Mouse (Mus musculus): ENCODE data around the gene Vmn1r101. TPM values are rescaled to one million over a fixed set of nuclear protein-coding genes. Genes with fewer than 3 reads are reported as not detected.

The Vmn1r101 gene
- not detected in 2 replicates for polyA plus RNA-seq (2015; fragmentation: Nextera tagmentation; extraction: Ambion mirVana)

DNA sequence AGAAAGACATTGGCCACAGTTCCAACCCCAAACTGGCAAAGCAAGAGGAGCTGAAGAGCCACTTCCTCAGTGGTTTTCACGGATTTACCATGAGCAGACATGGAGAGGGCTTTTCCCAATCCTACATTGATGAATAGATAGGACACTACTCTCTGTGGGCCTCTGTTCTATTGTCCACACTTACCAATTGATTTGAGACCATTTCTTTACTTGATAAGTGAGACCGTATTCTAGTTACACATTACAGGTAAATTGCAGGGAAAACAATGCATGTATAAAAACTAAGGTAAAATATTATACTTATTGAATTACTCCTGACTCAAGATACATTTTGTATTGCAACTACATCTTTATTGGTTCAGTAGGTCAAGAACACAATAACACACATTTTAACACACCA, at the start of gene Vmn1r101:
Vmn1r101 (minus strand) TSS at position 101 of the 400 bp plus-strand sequence.

DNA sequence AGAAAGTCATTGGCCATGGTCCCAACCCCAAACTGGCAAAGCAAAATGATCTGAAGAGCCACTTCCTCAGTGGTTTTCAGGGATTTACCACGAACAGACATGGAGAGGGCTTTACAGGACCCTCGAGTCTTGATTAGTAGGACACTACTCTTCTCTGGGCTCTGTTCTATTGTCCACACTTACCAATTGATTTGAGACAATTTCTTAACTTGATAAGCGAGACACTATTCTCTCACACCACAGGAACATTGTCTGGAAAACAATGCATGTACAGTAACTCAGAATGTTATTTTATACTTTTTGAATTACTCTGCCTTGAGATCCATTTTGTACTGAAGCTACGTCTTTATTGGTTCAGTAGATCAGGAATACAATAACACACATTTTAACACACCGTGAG, 32.4 kb upstream of the Vmn1r101 start, which contains the start of gene Gm10670:
Gm10670 (minus strand) TSS at position 101 of the 400 bp plus-strand sequence.

GRCm38 (mm10) chr7:20417642-20418041, 24.8 kb downstream of the Vmn1r101 start, which contains the start of gene Vmn1r100:
TSS of gene Vmn1r100 (plus strand) at chr7:20417942.

Other genes with a start within 250 kb of the Vmn1r101 start
- not detected in 2 replicates for gene Vmn1r95, start 248.9 kb downstream of the Vmn1r101 start, polyA plus RNA-seq (2015; fragmentation: Nextera tagmentation; extraction: Ambion mirVana)
- not detected in 2 replicates for gene Gm6164, start 237.0 kb downstream of the Vmn1r101 start, polyA plus RNA-seq (2015; fragmentation: Nextera tagmentation; extraction: Ambion mirVana)
- not detected in 2 replicates for gene Gm4498, start 208.8 kb downstream of the Vmn1r101 start, polyA plus RNA-seq (2015; fragmentation: Nextera tagmentation; extraction: Ambion mirVana)
- not detected in 2 replicates for gene Gm5890, start 179.8 kb downstream of the Vmn1r101 start, polyA plus RNA-seq (2015; fragmentation: Nextera tagmentation; extraction: Ambion mirVana)
- gene Gm4133, start 108.5 kb downstream of the Vmn1r101 start, polyA plus RNA-seq (2015; fragmentation: Nextera tagmentation; extraction: Ambion mirVana), result not detected in 2 replicates
- gene Gm5728, start 67.2 kb downstream of the Vmn1r101 start, polyA plus RNA-seq (2015; fragmentation: Nextera tagmentation; extraction: Ambion mirVana), result not detected in 2 replicates
- not detected in 2 replicates for gene Vmn1r100, start 24.7 kb downstream of the Vmn1r101 start, polyA plus RNA-seq (2015; fragmentation: Nextera tagmentation; extraction: Ambion mirVana)
- not detected in 2 replicates for gene Gm10670, start 32.3 kb upstream of the Vmn1r101 start, polyA plus RNA-seq (2015; fragmentation: Nextera tagmentation; extraction: Ambion mirVana)
- gene Vmn1r103, start 67.9 kb upstream of the Vmn1r101 start, polyA plus RNA-seq (2015; fragmentation: Nextera tagmentation; extraction: Ambion mirVana), result not detected in 2 replicates
- not detected in 2 replicates for gene Vmn1r104, start 91.2 kb upstream of the Vmn1r101 start, polyA plus RNA-seq (2015; fragmentation: Nextera tagmentation; extraction: Ambion mirVana)
- not detected in 2 replicates for gene Gm5726, start 103.2 kb upstream of the Vmn1r101 start, polyA plus RNA-seq (2015; fragmentation: Nextera tagmentation; extraction: Ambion mirVana)
- gene Gm4141, start 133.6 kb upstream of the Vmn1r101 start, polyA plus RNA-seq (2015; fragmentation: Nextera tagmentation; extraction: Ambion mirVana), result not detected in 2 replicates
- not detected in 2 replicates for gene Gm4513, start 156.4 kb upstream of the Vmn1r101 start, polyA plus RNA-seq (2015; fragmentation: Nextera tagmentation; extraction: Ambion mirVana)
- gene Vmn1r107, start 226.3 kb upstream of the Vmn1r101 start, polyA plus RNA-seq (2015; fragmentation: Nextera tagmentation; extraction: Ambion mirVana), result not detected in 2 replicates

All from urinary bladder, postnatal 0 days (tissue).